Mouse (Mus musculus): ENCODE results near the gene B130006D01Rik.

The B130006D01Rik gene

GRCm38 (mm10) chr11:95769208-95769607, 45.8 kb downstream of the B130006D01Rik start:
- no peak for DNase-seq (ENCODE audit: low read depth, low spot score)

DNA sequence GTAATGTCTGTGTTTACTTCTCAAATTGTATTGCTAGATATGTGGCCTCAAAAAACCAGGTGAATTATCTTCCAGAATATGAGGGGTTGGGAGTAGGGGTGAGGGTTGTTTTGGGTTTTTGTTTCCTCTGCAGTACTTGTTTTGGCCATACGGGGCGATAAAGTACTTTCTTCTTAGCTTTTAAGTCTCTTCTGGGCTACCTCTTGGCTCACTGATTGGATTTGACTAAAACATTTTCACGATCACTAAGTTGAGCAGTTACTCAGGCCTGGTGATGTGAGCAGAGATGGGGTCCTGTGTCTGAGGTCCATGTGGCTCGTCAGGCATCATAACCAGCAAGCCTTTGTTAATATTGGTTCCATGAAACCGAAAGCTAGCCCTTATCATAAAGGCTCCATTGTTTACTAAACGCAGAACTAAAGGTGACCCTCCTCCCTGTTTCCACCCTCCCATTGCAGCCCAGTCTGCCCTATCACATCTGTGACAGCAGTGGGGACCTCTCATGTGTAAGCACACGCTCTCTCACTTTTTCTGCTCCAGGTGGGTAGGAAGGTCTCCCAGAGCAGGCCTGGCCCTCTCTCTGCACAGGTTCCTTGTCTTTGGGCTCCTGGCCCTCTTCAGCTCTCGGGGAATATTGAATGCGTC, 47.5 kb downstream of the B130006D01Rik start:
- DNase-seq (ENCODE audit: low read depth, low spot score), result peak; percentile 62

DNA sequence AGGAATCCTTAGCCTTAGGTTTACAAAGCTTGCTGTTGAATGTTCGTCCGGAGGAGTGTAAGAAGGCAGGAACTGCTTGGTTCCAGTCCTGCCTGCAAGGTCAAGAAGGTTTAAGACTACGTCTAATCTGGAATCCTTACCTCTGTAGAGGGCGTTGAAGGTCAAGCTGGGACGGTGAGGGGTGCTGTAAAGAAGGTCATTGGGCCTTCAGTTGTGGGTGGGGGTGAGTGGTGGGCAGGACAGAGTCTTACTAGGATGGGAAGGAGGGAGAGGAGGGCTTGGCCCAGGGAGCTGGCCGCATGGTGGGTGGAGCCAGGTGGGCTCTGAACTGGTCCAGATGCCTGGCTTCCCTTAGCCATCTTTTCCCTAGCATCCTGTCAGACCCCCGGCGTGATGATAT, 48.3 kb downstream of the B130006D01Rik start:
- no peak for DNase-seq (ENCODE audit: low read depth, low spot score)

DNA sequence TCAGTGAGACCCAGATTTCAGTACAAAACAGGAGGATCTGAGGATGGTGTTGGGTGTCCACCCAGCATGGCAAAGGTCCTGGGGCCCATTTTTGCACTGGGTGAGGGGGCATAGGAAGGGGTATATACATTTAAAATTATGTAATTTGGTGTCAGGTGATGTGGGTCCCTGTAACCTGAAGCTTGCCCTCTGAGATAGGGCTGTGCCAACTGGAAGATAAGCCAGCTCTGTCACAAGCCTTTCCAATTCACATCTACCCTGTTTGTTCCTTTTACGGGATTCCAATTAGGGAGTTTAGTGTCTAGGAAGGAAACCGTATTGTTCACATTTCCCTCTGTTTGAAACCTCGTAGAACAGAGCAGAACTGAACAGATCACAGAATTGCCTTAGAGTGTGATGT, 49.9 kb downstream of the B130006D01Rik start:
- DNase-seq (ENCODE audit: low read depth, low spot score), result no peak

All from 3T3-L1 (cell line).